8 mouse cellular contexts compared by ENCODE assay signal in genomic region chr9:119320946-119321345, GRCm38 (mm10). TPM values are rescaled to one million over a fixed set of nuclear protein-coding genes. Genes with fewer than 3 reads are reported as not detected.
A peak's percentile ranks its signal among the peaks of the same experiment; 100 is the strongest.
DNase-seq lines count a peak whose midpoint lies in the region; ATAC-seq and TF ChIP-seq lines count a peak whose summit lies in the region.

No protein-coding gene starts in this region.

- 0 out of 2 replicates have a peak overlapping the region, but pooled peaks have one; percentile 3 for H3K27ac ChIP-seq in lung, embryonic 14.5 days (ENCODE audit: low read depth)
- no peak overlapping the region for H3K27ac ChIP-seq in embryonic facial prominence, embryonic 12.5 days
- no peak overlapping the region for H3K27ac ChIP-seq in limb, embryonic 13.5 days
- H3K27ac ChIP-seq in stomach, embryonic 14.5 days (ENCODE audit: low read length), result no peak overlapping the region

- peak overlapping the region; percentile 96 for H3K4me2 ChIP-seq in lung, embryonic 14.5 days
- peak overlapping the region; percentile 84 for H3K4me2 ChIP-seq in embryonic facial prominence, embryonic 12.5 days (replicated peaks)
- H3K4me2 ChIP-seq in limb, embryonic 13.5 days (replicated peaks), result peak overlapping the region; percentile 99
- peak overlapping the region; percentile 80 for H3K4me2 ChIP-seq in stomach, embryonic 14.5 days (replicated peaks; ENCODE audit: low read depth, low read length)

- H3K4me3 ChIP-seq in lung, embryonic 14.5 days (ENCODE audit: low read depth, low read length), result peak overlapping the region; percentile 91
- peak overlapping the region; percentile 93 for H3K4me3 ChIP-seq in embryonic facial prominence, embryonic 12.5 days
- H3K4me3 ChIP-seq in limb, embryonic 13.5 days, result peak overlapping the region; percentile 90
- H3K4me3 ChIP-seq in stomach, embryonic 14.5 days (ENCODE audit: low read depth, low read length), result peak overlapping the region; percentile 79

- no peaks in the 10 kb centered on the region for H3K4me1 ChIP-seq in lung, embryonic 14.5 days (ENCODE audit: insufficient read depth)
- peaks cover 8% of the 10 kb centered on the region; the same call in 1 of the 2 replicates for H3K4me1 ChIP-seq in embryonic facial prominence, embryonic 12.5 days
- H3K4me1 ChIP-seq in limb, embryonic 13.5 days, result peaks cover 20% of the 10 kb centered on the region
- peaks cover 5% of the 10 kb centered on the region; the same call in 1 of the 2 replicates for H3K4me1 ChIP-seq in stomach, embryonic 14.5 days (ENCODE audit: control insufficient read depth, insufficient read depth, low read length)

- 13% methylated on average over 7 of the region's 7 CpGs for WGBS in lung, embryonic 14.5 days
- WGBS in embryonic facial prominence, embryonic 12.5 days, result 12% methylated on average over 7 of the region's 7 CpGs
- 14% methylated on average over 7 of the region's 7 CpGs for whole genome bisulfite sequencing in limb, embryonic 13.5 days
- 12% methylated on average over 7 of the region's 7 CpGs for WGBS in stomach, embryonic 14.5 days

- peak overlapping the region; percentile 83 for H3K9ac ChIP-seq in lung, embryonic 14.5 days
- H3K9ac ChIP-seq in embryonic facial prominence, embryonic 12.5 days, result peak overlapping the region; percentile 83
- H3K9ac ChIP-seq in limb, embryonic 13.5 days, result peak overlapping the region; percentile 87
- H3K9ac ChIP-seq in stomach, embryonic 14.5 days (replicated peaks; ENCODE audit: low read depth, low read length), result peak overlapping the region; percentile 6; the same call in 1 of the 2 replicates

- TF ChIP-seq CTCF in lung, embryonic 14.5 days (IDR thresholded peaks at IDR 0.05; ENCODE audit: low read depth), result no peak

- H3K36me3 ChIP-seq in lung, embryonic 14.5 days (ENCODE audit: insufficient read depth), result no peaks in the 10 kb centered on the region
- no peaks in the 10 kb centered on the region for H3K36me3 ChIP-seq in embryonic facial prominence, embryonic 12.5 days
- no peaks in the 10 kb centered on the region for H3K36me3 ChIP-seq in limb, embryonic 13.5 days
- H3K36me3 ChIP-seq in stomach, embryonic 14.5 days (ENCODE audit: control insufficient read depth, insufficient read depth, low read length), result no peaks in the 10 kb centered on the region

- no peaks in the 10 kb centered on the region for H3K9me3 ChIP-seq in lung, embryonic 14.5 days (ENCODE audit: low read depth, low read length)
- no peaks in the 10 kb centered on the region for H3K9me3 ChIP-seq in embryonic facial prominence, embryonic 12.5 days
- H3K9me3 ChIP-seq in limb, embryonic 13.5 days, result no peaks in the 10 kb centered on the region
- H3K9me3 ChIP-seq in stomach, embryonic 14.5 days (ENCODE audit: control insufficient read depth, low read depth, low read length), result no peaks in the 10 kb centered on the region

- DNase-seq in lung, embryonic 14.5 days, result no peak
- no peak for DNase-seq in lung, postnatal 25 days (ENCODE audit: low spot score)
- DNase-seq in right cerebral cortex, postnatal 25 days, result no peak
- DNase-seq in thymus, postnatal 36 days, result no peak
- DNase-seq in adrenal gland, postnatal 10 days, result no peak

- no peak for ATAC-seq in lung, embryonic 14.5 days (ENCODE audit: insufficient read depth)
- no peak for ATAC-seq in embryonic facial prominence, embryonic 12.5 days (ENCODE audit: insufficient number of reproducible peaks, insufficient read depth, low FRiP score, low TSS enrichment)
- ATAC-seq in limb, embryonic 13.5 days (ENCODE audit: low FRiP score, low read depth), result no peak
- ATAC-seq in stomach, embryonic 14.5 days (ENCODE audit: insufficient number of reproducible peaks, insufficient read depth, low FRiP score, low read depth), result no peak

- H3K27me3 ChIP-seq in lung, embryonic 14.5 days (ENCODE audit: insufficient read depth, low read length), result no peaks in the 10 kb centered on the region
- no peaks in the 10 kb centered on the region for H3K27me3 ChIP-seq in embryonic facial prominence, embryonic 12.5 days
- no peaks in the 10 kb centered on the region for H3K27me3 ChIP-seq in limb, embryonic 13.5 days
- no peaks in the 10 kb centered on the region for H3K27me3 ChIP-seq in stomach, embryonic 14.5 days (ENCODE audit: control insufficient read depth, insufficient read depth, low read length)

RNA-seq across cellular contexts. Expression of gene Oxsr1, which starts 1.3 kb away (rescaled TPM):
- 13.3 and 14.4 TPM in 2 replicates for polyA plus RNA-seq in lung, embryonic 14.5 days (2014; fragmentation: Nextera tagmentation; extraction: Ambion mirVana)
- polyA plus RNA-seq in embryonic facial prominence, embryonic 12.5 days (2016; fragmentation: Nextera tagmentation; extraction: Ambion mirVana), result 17.9 and 18.0 TPM in 2 replicates
- polyA plus RNA-seq in limb, embryonic 13.5 days (2015; fragmentation: Nextera tagmentation; extraction: Ambion mirVana), result 11.0 and 11.9 TPM in 2 replicates
- polyA plus RNA-seq in stomach, embryonic 14.5 days (2014; fragmentation: Nextera tagmentation; extraction: Ambion mirVana), result 16.6 and 16.9 TPM in 2 replicates
- total RNA-seq in adrenal gland, postnatal 10 days (2021), result 10 to 100 TPM; 34.6 to 35.2 TPM

RNA-seq across cellular contexts. Expression of gene Acaa1a, which starts 18.5 kb away (rescaled TPM):
- 80.4 and 87.1 TPM in 2 replicates for polyA plus RNA-seq in lung, embryonic 14.5 days (2014; fragmentation: Nextera tagmentation; extraction: Ambion mirVana)
- polyA plus RNA-seq in embryonic facial prominence, embryonic 12.5 days (2016; fragmentation: Nextera tagmentation; extraction: Ambion mirVana), result 93.7 and 97.8 TPM in 2 replicates
- polyA plus RNA-seq in limb, embryonic 13.5 days (2015; fragmentation: Nextera tagmentation; extraction: Ambion mirVana), result 104 TPM in 2 replicates
- polyA plus RNA-seq in stomach, embryonic 14.5 days (2014; fragmentation: Nextera tagmentation; extraction: Ambion mirVana), result 99.1 and 101 TPM in 2 replicates
- total RNA-seq in adrenal gland, postnatal 10 days (2021), result 100 to 1,000 TPM; 113 to 126 TPM

RNA-seq across cellular contexts. Expression of gene Myd88, which starts 20.3 kb away (rescaled TPM):
- 21.8 and 24.5 TPM in 2 replicates for polyA plus RNA-seq in lung, embryonic 14.5 days (2014; fragmentation: Nextera tagmentation; extraction: Ambion mirVana)
- polyA plus RNA-seq in embryonic facial prominence, embryonic 12.5 days (2016; fragmentation: Nextera tagmentation; extraction: Ambion mirVana), result 11.6 and 11.8 TPM in 2 replicates
- polyA plus RNA-seq in limb, embryonic 13.5 days (2015; fragmentation: Nextera tagmentation; extraction: Ambion mirVana), result 14.1 and 15.7 TPM in 2 replicates
- 28.4 and 33.9 TPM in 2 replicates for polyA plus RNA-seq in stomach, embryonic 14.5 days (2014; fragmentation: Nextera tagmentation; extraction: Ambion mirVana)
- total RNA-seq in adrenal gland, postnatal 10 days (2021), result 10 to 100 TPM; 24.4 to 26.7 TPM

RNA-seq across cellular contexts. Expression of gene Xylb, which starts 36.2 kb away (rescaled TPM):
- 5.7 and 7.9 TPM in 2 replicates for polyA plus RNA-seq in lung, embryonic 14.5 days (2014; fragmentation: Nextera tagmentation; extraction: Ambion mirVana)
- polyA plus RNA-seq in embryonic facial prominence, embryonic 12.5 days (2016; fragmentation: Nextera tagmentation; extraction: Ambion mirVana), result 6.6 and 6.7 TPM in 2 replicates
- 6.2 and 6.4 TPM in 2 replicates for polyA plus RNA-seq in limb, embryonic 13.5 days (2015; fragmentation: Nextera tagmentation; extraction: Ambion mirVana)
- 5.0 and 5.2 TPM in 2 replicates for polyA plus RNA-seq in stomach, embryonic 14.5 days (2014; fragmentation: Nextera tagmentation; extraction: Ambion mirVana)
- 10 to 100 TPM in 1 of 2 experiments, 1 to 10 TPM in 1; 6.6 to 14.2 TPM for total RNA-seq in adrenal gland, postnatal 10 days (2021)

RNA-seq across cellular contexts. Expression of gene Slc22a14, which starts 44.4 kb away (rescaled TPM):
- 0.35 TPM in 1 of 2 replicates, not detected in the other for polyA plus RNA-seq in lung, embryonic 14.5 days (2014; fragmentation: Nextera tagmentation; extraction: Ambion mirVana)
- not detected in 2 replicates for polyA plus RNA-seq in embryonic facial prominence, embryonic 12.5 days (2016; fragmentation: Nextera tagmentation; extraction: Ambion mirVana)
- polyA plus RNA-seq in limb, embryonic 13.5 days (2015; fragmentation: Nextera tagmentation; extraction: Ambion mirVana), result 0.09 TPM in 1 of 2 replicates, not detected in the other
- polyA plus RNA-seq in stomach, embryonic 14.5 days (2014; fragmentation: Nextera tagmentation; extraction: Ambion mirVana), result not detected in 2 replicates
- under 1 TPM in 1 of 2 experiments, not detected in 1; 0.42 TPM for total RNA-seq in adrenal gland, postnatal 10 days (2021)

Comparison
In these comparisons a context has a peak if more than half of its experiments do, and no peak if none do; other contexts are left out.
1. H3K9ac ChIP-seq: peak in every context shown above with its lines; median percentile 87 in limb, embryonic 13.5 days; 83 in lung, embryonic 14.5 days; 83 in embryonic facial prominence, embryonic 12.5 days; 6 in stomach, embryonic 14.5 days.